Mouse (Mus musculus) CH12.LX (cell line): Measurements from ENCODE around the gene Calm5. TPM values are rescaled to one million over a fixed set of nuclear protein-coding genes. Genes with fewer than 3 reads are reported as not detected.

Experiments used
- DNase-seq: peaks from one replicate; pipeline ENCODE4 v3.0.0-alpha.2; 2013; ENCODE audit errors: extremely low read depth
- H3K27ac ChIP-seq: 2 replicates; pipeline ENCODE4 v1.5.1; 2012; ENCODE audit warnings: low read depth, mild to moderate bottlenecking, control low read depth, moderate library complexity; ENCODE audit not compliant: insufficient read depth
- H3K27me3 ChIP-seq: replicated peaks from 2 replicates; pipeline ENCODE3; 2012; ENCODE audit warnings: inconsistent platforms
- H3K36me3 ChIP-seq, 2 experiments: replicated peaks in 1 of 2; 2 replicates each; pipeline versions ENCODE3 to v1.6.1; 2012; ENCODE audit warnings: inconsistent platforms in 1 of 2, low read length in 1 of 2, mild to moderate bottlenecking in 1 of 2, mixed read lengths in 1 of 2, moderate library complexity in 1 of 2; ENCODE audit not compliant: control insufficient read depth in 1 of 2, insufficient read depth in 1 of 2
- H3K4me1 ChIP-seq, 2 experiments: 2 replicates each; pipeline ENCODE4 v1.6.1; 2012; ENCODE audit warnings: inconsistent platforms in 1 of 2, moderate library complexity in 1 of 2; ENCODE audit not compliant: insufficient read depth in 2 of 2, control insufficient read depth in 1 of 2
- H3K4me2 ChIP-seq: 2 replicates; pipeline ENCODE4 v1.6.1; 2012; ENCODE audit warnings: low read depth, mild to moderate bottlenecking, control low read depth; ENCODE audit not compliant: poor library complexity, insufficient read depth, severe bottlenecking
- H3K4me3 ChIP-seq, 3 experiments: fragments of 150-350 bp in 1 of 3; sonication (generic) in 1 of 3; replicated peaks in 1 of 3; 2 replicates each; pipeline versions ENCODE3 to v1.5.1; 2011 to 2012; ENCODE audit warnings: low read depth in 2 of 3, low read length in 2 of 3, mild to moderate bottlenecking in 2 of 3, moderate library complexity in 2 of 3, control low read depth in 1 of 3, improper control_type of control experiment in 1 of 3, inconsistent platforms in 1 of 3, mixed read lengths in 1 of 3; ENCODE audit not compliant: poor library complexity in 1 of 3
- H3K79me2 ChIP-seq: replicated peaks from 2 replicates; pipeline ENCODE4 v1.6.1; 2012; ENCODE audit warnings: mild to moderate bottlenecking, moderate library complexity; ENCODE audit not compliant: control insufficient read depth, poor library complexity, insufficient read depth, severe bottlenecking; ENCODE audit errors: extremely low read depth
- H3K9ac ChIP-seq: 2 replicates; pipeline ENCODE4 v1.6.1; 2012; ENCODE audit warnings: low read depth, mild to moderate bottlenecking, control low read depth, moderate library complexity; ENCODE audit not compliant: insufficient read depth
- H3K9me3 ChIP-seq: replicated peaks from 2 replicates; pipeline ENCODE3; 2012; ENCODE audit warnings: low read length, inconsistent platforms, mixed read lengths
- E2F4 ChIP-seq: IDR thresholded peaks from 2 replicates; pipeline ENCODE4 v1.6.1; 2011; ENCODE audit warnings: low read depth, low read length, improper control_type of control experiment; ENCODE audit not compliant: insufficient replicate concordance
- EP300 ChIP-seq: IDR thresholded peaks from 2 replicates; pipeline ENCODE4 v1.6.1; 2011; ENCODE audit warnings: low read length, improper control_type of control experiment
- GABPA ChIP-seq: IDR thresholded peaks from 2 replicates; pipeline ENCODE4 v1.6.1; 2012; ENCODE audit warnings: low read depth, low read length, improper control_type of control experiment, inconsistent platforms; ENCODE audit not compliant: insufficient replicate concordance
- IRF4 ChIP-seq: IDR thresholded peaks from 2 replicates; pipeline ENCODE4 v1.6.1; 2014; ENCODE audit warnings: low read depth, mild to moderate bottlenecking, inconsistent platforms, low read length, improper control_type of control experiment
- JUND ChIP-seq: conservative IDR thresholded peaks from 2 replicates; pipeline ENCODE4 v1.6.1; 2011; ENCODE audit warnings: low read depth, low read length, improper control_type of control experiment
- MAFK ChIP-seq: IDR thresholded peaks from 2 replicates; pipeline ENCODE4 v1.6.1; 2011; ENCODE audit warnings: low read length, improper control_type of control experiment; ENCODE audit not compliant: insufficient replicate concordance
- MAX ChIP-seq: IDR thresholded peaks from 2 replicates; pipeline ENCODE4 v1.6.1; 2011; ENCODE audit warnings: low read length, improper control_type of control experiment
- MEF2A ChIP-seq: IDR thresholded peaks from 2 replicates; pipeline ENCODE4 v1.6.1; 2014; ENCODE audit warnings: low read depth, mild to moderate bottlenecking, inconsistent platforms, low read length, improper control_type of control experiment, borderline replicate concordance
- MXI1 ChIP-seq: IDR thresholded peaks from 2 replicates; pipeline ENCODE4 v1.6.1; 2011; ENCODE audit warnings: mild to moderate bottlenecking, low read depth, low read length, improper control_type of control experiment
- MYC ChIP-seq: IDR thresholded peaks from 2 replicates; pipeline ENCODE4 v1.6.1; 2011; ENCODE audit warnings: low read depth, mild to moderate bottlenecking, improper control_type of control experiment, low read length
- NRF1 ChIP-seq: IDR thresholded peaks from 2 replicates; pipeline ENCODE4 v1.6.1; 2014; ENCODE audit warnings: low read depth, mild to moderate bottlenecking, inconsistent platforms, low read length, improper control_type of control experiment, moderate library complexity
- PAX5 ChIP-seq: IDR thresholded peaks from 2 replicates; pipeline ENCODE4 v1.6.1; 2012; ENCODE audit warnings: low read length, inconsistent platforms, mixed read lengths
- POLR2AphosphoS2 ChIP-seq: IDR thresholded peaks from 2 replicates; pipeline ENCODE4 v1.6.1; 2011; ENCODE audit warnings: low read depth, low read length, improper control_type of control experiment
- SIN3A ChIP-seq: IDR thresholded peaks from 2 replicates; pipeline ENCODE4 v1.6.1; 2012; ENCODE audit warnings: low read length, improper control_type of control experiment, inconsistent platforms
- TBP ChIP-seq: conservative IDR thresholded peaks from 2 replicates; pipeline ENCODE4 v1.6.1; 2011; ENCODE audit warnings: low read depth, low read length, improper control_type of control experiment
- TCF12 ChIP-seq: IDR thresholded peaks from 2 replicates; pipeline ENCODE4 v1.6.1; 2014; ENCODE audit warnings: low read depth, mild to moderate bottlenecking, inconsistent platforms, low read length, improper control_type of control experiment
- USF2 ChIP-seq: conservative IDR thresholded peaks from 2 replicates; pipeline ENCODE4 v1.6.1; 2011; ENCODE audit warnings: low read depth, low read length, improper control_type of control experiment
- ZC3H11A ChIP-seq: IDR thresholded peaks from 2 replicates; pipeline ENCODE4 v1.6.1; 2012; ENCODE audit warnings: low read depth, mild to moderate bottlenecking, inconsistent platforms, low read length, improper control_type of control experiment
- ZNF384 ChIP-seq: IDR thresholded peaks from 2 replicates; pipeline ENCODE4 v1.6.1; 2012; ENCODE audit warnings: low read depth, low read length, improper control_type of control experiment, inconsistent platforms
- dilution Hi-C: fragments of 300-500 bp; cut with MboI; formaldehyde crosslinking; loops from 2 replicates; pipeline ENCODE4 v1.14.3; 2020; ENCODE audit warnings: low sequenced_read_pairs; ENCODE audit not compliant: extremely low pct_unique_long_range_greater_than_20kb, extremely low pct_ligation_motif_present
- in situ Hi-C: fragments of 300-500 bp; cut with MboI; formaldehyde crosslinking; loops from 3 replicates; pipeline ENCODE4 v1.14.3; 2019; ENCODE audit warnings: low sequenced_read_pairs, low pct_ligation_motif_present, low pct_unique_long_range_greater_than_20kb, mixed read lengths
- polyA plus RNA-seq: library from polyadenylated mRNA; unstranded; fragments of >175 nt; gene quantifications from 2 replicates; pipeline ENCODE4 v1.2.1, GENCODE M21; 2012; ENCODE audit warnings: low read depth; ENCODE audit not compliant: insufficient read length
- total RNA-seq, 2 experiments: library from RNA; depleted of rRNA; stranded (reverse); fragments of 300-350 nt in 1 of 2; fragments of >200 nt in 1 of 2; gene quantifications; 2 replicates each; pipeline ENCODE4 v1.2.3; 2012 to 2014

Gene Calm5
- total and polyA plus RNA-seq, 3 experiments = not detected

GRCm38 (mm10) chr13:3862922-3863580, 9.1 kb downstream of the Calm5 start:
- H3K27ac ChIP-seq = no peak overlapping the region

GRCm38 (mm10) chr13:3865648-3866354, 11.8 kb downstream of the Calm5 start:
- H3K4me2 ChIP-seq = no peak overlapping the region
- H3K9me3 ChIP-seq = no peaks in the 10 kb centered on the region
- H3K27me3 ChIP-seq = no peaks in the 10 kb centered on the region
- TF ChIP-seq SIN3A (no peak), GABPA (no peak), MAX (no peak)
- H3K27ac ChIP-seq = no peak overlapping the region
- H3K4me3 ChIP-seq = no peak overlapping the region
- in situ Hi-C loops = no loop called here
- no peaks in the 10 kb centered on the region for H3K79me2 ChIP-seq
- dilution Hi-C loops = no loop called here
- H3K4me1 ChIP-seq = peaks cover 0 to 6% of the 10 kb centered on the region in 2 experiments; a peak in 2 of 4 replicates
- DNase-seq = peak; percentile 28
- no peak overlapping the region for H3K9ac ChIP-seq
- H3K36me3 ChIP-seq = no peaks in the 10 kb centered on the region

More at GRCm38 (mm10) chr13:3862922-3863580, 9.1 kb downstream of the Calm5 start:
- H3K4me2 ChIP-seq = no peak overlapping the region
- peaks cover 0 to 6% of the 10 kb centered on the region in 2 experiments; a peak in 2 of 4 replicates for H3K4me1 ChIP-seq
- H3K9me3 ChIP-seq = no peaks in the 10 kb centered on the region
- dilution Hi-C loops (no loop called here), in situ Hi-C loops (no loop called here)
- TF ChIP-seq E2F4 = no peak
- no peak for TF ChIP-seq NRF1
- no peak for TF ChIP-seq PAX5
- TF ChIP-seq IRF4 = no peak
- TF ChIP-seq EP300 = no peak
- TF ChIP-seq POLR2AphosphoS2 = no peak
- TF ChIP-seq ZNF384 = no peak
- no peak for TF ChIP-seq SIN3A
- TF ChIP-seq USF2 = no peak
- no peak for TF ChIP-seq TBP
- no peak for TF ChIP-seq TCF12
- no peak for TF ChIP-seq MYC
- no peak for TF ChIP-seq JUND
- TF ChIP-seq MAFK = no peak
- TF ChIP-seq MEF2A = no peak
- TF ChIP-seq MXI1 = no peak
- TF ChIP-seq ZC3H11A = no peak
- no peaks in the 10 kb centered on the region for H3K36me3 ChIP-seq
- H3K79me2 ChIP-seq = no peaks in the 10 kb centered on the region
- no peak overlapping the region for H3K4me3 ChIP-seq
- DNase-seq = no peak
- H3K9ac ChIP-seq = no peak overlapping the region
- H3K27me3 ChIP-seq = no peaks in the 10 kb centered on the region
